Mouse (Mus musculus) kidney, adult 8-10 months (tissue): ENCODE results near the gene Limk1.

ENCODE experiments used
- DNase-seq, 2 experiments: peaks; one replicate each; pipeline ENCODE4 v3.0.0; 2022

The Limk1 gene

GRCm38 (mm10) chr5:134688086-134688717 is at the start of gene Limk1:
TSS of gene Limk1 (minus strand) at chr5:134688598.
- no peak for DNase-seq

GRCm38 (mm10) chr5:134734920-134735319 is 46.5 kb upstream of the Limk1 start:
- DNase-seq = no peak

- no peak for DNase-seq
Measured at GRCm38 (mm10) chr5:134734072-134734471, 45.7 kb upstream of the Limk1 start.

GRCm38 (mm10) chr5:134733241-134733640 is 44.8 kb upstream of the Limk1 start:
- no peak for DNase-seq

GRCm38 (mm10) chr5:134729124-134729523 is 40.7 kb upstream of the Limk1 start:
- DNase-seq = no peak

GRCm38 (mm10) chr5:134728535-134728934 is 40.1 kb upstream of the Limk1 start:
- DNase-seq = no peak

GRCm38 (mm10) chr5:134727001-134727639 is 38.7 kb upstream of the Limk1 start:
- DNase-seq = no peak

- DNase-seq = no peak
Measured at GRCm38 (mm10) chr5:134725299-134725698, 36.9 kb upstream of the Limk1 start.

GRCm38 (mm10) chr5:134720058-134720457 is 31.7 kb upstream of the Limk1 start:
- no peak for DNase-seq

- DNase-seq = no peak
Measured at GRCm38 (mm10) chr5:134711076-134711475, 22.7 kb upstream of the Limk1 start.

GRCm38 (mm10) chr5:134709275-134709674 is 20.9 kb upstream of the Limk1 start:
- no peak for DNase-seq

GRCm38 (mm10) chr5:134704157-134704556 is 15.8 kb upstream of the Limk1 start:
- DNase-seq = peak; percentile 44 to 84

GRCm38 (mm10) chr5:134695539-134695938 is 7.1 kb upstream of the Limk1 start:
- DNase-seq = no peak

- no peak for DNase-seq
Measured at GRCm38 (mm10) chr5:134695082-134695481, 6.7 kb upstream of the Limk1 start.

- no peak for DNase-seq
Measured at GRCm38 (mm10) chr5:134692704-134693103, 4.3 kb upstream of the Limk1 start.

GRCm38 (mm10) chr5:134688718-134689284 is 403 bp upstream of the Limk1 start:
- DNase-seq = peak; percentile 100

GRCm38 (mm10) chr5:134687187-134687586 is 1.2 kb downstream of the Limk1 start:
- DNase-seq = no peak

GRCm38 (mm10) chr5:134686541-134686940 is 1.9 kb downstream of the Limk1 start:
- no peak for DNase-seq

- no peak for DNase-seq
Measured at GRCm38 (mm10) chr5:134684398-134684797, 4.0 kb downstream of the Limk1 start.

GRCm38 (mm10) chr5:134683813-134684212 is 4.6 kb downstream of the Limk1 start:
- DNase-seq = no peak

- DNase-seq = no peak
Measured at GRCm38 (mm10) chr5:134680238-134680637, 8.2 kb downstream of the Limk1 start.

GRCm38 (mm10) chr5:134678827-134679546 is 9.4 kb downstream of the Limk1 start:
- DNase-seq = peak in 1 of 2 experiments; percentile 23

GRCm38 (mm10) chr5:134678031-134678430 is 10.4 kb downstream of the Limk1 start:
- peak in 1 of 2 experiments; percentile 26 for DNase-seq

- no peak for DNase-seq
Measured at GRCm38 (mm10) chr5:134677491-134677890, 10.9 kb downstream of the Limk1 start.
